Mouse (Mus musculus) stomach, postnatal 0 days (tissue): ENCODE results near the gene Spg11.

Experiments
- CTCF ChIP-seq: IDR thresholded peaks from 2 replicates; pipeline ENCODE4 v1.5.1; 2016; ENCODE audit warnings: antibody characterized with exemption, low read depth, mild to moderate bottlenecking, moderate library complexity
- EP300 ChIP-seq: optimal IDR thresholded peaks from 2 replicates; pipeline ENCODE3; 2016; ENCODE audit warnings: antibody characterized with exemption

- TF ChIP-seq CTCF = no peak
- no peak for TF ChIP-seq EP300
These were observed 74.3 kb downstream of the Spg11 start for GRCm38 (mm10) chr2:122043926-122044325.
